Mouse (Mus musculus): ENCODE results near the gene Qser1.

DNA sequence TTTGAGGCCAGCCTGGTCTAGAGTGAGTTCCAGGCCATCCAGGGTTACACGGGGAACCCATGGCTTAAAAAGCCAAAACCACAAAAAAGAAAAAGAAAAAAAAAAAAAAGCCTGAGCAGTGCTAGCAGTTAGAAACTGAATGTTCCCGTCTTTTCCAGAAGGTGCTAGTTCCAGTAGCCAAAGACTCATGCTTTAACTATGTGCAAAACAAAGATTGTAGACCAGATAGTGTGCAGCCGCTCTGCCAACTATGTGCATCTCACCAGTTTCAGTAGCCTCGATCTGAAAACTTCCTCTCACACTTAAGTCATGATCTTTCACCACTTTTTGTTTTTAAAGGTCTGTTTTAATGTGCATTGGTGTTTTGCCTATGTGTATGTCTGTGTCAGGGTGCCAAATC, 98.7 kb downstream of the Qser1 start:
- TF ChIP-seq POLR2A (IDR thresholded peaks at IDR 0.05; ENCODE audit: control insufficient read depth, low read depth, low read length) (no peak), CTCF (IDR thresholded peaks at IDR 0.05; ENCODE audit: control insufficient read depth, insufficient read depth, insufficient replicate concordance, low read depth, low read length) (no peak)
